Mouse (Mus musculus) CH12.LX (cell line): Measurements from ENCODE around the gene 2300003K06Rik.
"Not testable (repeated sequence)": the region's sequence is repeated elsewhere in the genome, so short reads cannot be mapped to it uniquely, and the experiment has no call there.

ENCODE experiments used
- E2F4 ChIP-seq: IDR thresholded peaks from 2 replicates; pipeline ENCODE4 v1.6.1; 2011; ENCODE audit warnings: low read depth, low read length, improper control_type of control experiment; ENCODE audit not compliant: insufficient replicate concordance
- ELF1 ChIP-seq: IDR thresholded peaks from 2 replicates; pipeline ENCODE4 v1.6.1; 2014; ENCODE audit warnings: low read depth, mild to moderate bottlenecking, inconsistent platforms, low read length, improper control_type of control experiment
- KAT2A ChIP-seq: IDR thresholded peaks from 2 replicates; pipeline ENCODE4 v1.6.1; 2012; ENCODE audit warnings: low read length, improper control_type of control experiment, inconsistent platforms; ENCODE audit not compliant: insufficient replicate concordance
- MAFK ChIP-seq: IDR thresholded peaks from 2 replicates; pipeline ENCODE4 v1.6.1; 2011; ENCODE audit warnings: low read length, improper control_type of control experiment; ENCODE audit not compliant: insufficient replicate concordance
- MEF2A ChIP-seq: IDR thresholded peaks from 2 replicates; pipeline ENCODE4 v1.6.1; 2014; ENCODE audit warnings: low read depth, mild to moderate bottlenecking, inconsistent platforms, low read length, improper control_type of control experiment, borderline replicate concordance
- MXI1 ChIP-seq: IDR thresholded peaks from 2 replicates; pipeline ENCODE4 v1.6.1; 2011; ENCODE audit warnings: mild to moderate bottlenecking, low read depth, low read length, improper control_type of control experiment
- NELFE ChIP-seq: IDR thresholded peaks from 2 replicates; pipeline ENCODE4 v1.6.1; 2011; ENCODE audit warnings: low read depth, low read length, improper control_type of control experiment
- POLR2A ChIP-seq: IDR thresholded peaks from 2 replicates; pipeline ENCODE4 v1.6.1; 2011; ENCODE audit warnings: low read depth, mild to moderate bottlenecking, improper control_type of control experiment, low read length

DNA sequence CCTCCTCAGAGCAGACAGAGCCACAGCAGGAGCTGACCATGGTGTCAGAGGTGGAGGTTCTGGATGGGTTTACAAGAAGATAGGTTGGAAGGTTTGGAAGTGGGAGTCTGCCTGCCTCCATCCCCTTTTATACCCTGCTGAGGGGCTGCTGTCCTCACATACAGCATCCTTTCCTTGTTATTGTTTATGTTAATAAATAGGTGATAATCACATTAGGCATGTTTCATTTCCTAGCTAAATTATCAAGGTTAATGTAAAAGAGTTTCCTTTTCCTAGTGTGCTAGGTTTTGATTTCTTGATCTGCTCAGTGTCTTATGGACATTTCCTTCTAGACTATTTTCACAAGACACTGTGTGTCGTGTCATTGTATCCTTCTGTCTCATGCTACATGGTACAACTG lies 33.5 kb downstream of the 2300003K06Rik start, which contains the start of gene Gm11554:
- TF ChIP-seq MXI1, POLR2A, MEF2A, NELFE, ELF1, MAFK, KAT2A, E2F4: not testable (repeated sequence)
